Mouse (Mus musculus): Measurements from ENCODE around the gene Gm19402.
"Not testable (repeated sequence)": the region's sequence is repeated elsewhere in the genome, so short reads cannot be mapped to it uniquely, and the experiment has no call there.

Gene Gm19402

DNA sequence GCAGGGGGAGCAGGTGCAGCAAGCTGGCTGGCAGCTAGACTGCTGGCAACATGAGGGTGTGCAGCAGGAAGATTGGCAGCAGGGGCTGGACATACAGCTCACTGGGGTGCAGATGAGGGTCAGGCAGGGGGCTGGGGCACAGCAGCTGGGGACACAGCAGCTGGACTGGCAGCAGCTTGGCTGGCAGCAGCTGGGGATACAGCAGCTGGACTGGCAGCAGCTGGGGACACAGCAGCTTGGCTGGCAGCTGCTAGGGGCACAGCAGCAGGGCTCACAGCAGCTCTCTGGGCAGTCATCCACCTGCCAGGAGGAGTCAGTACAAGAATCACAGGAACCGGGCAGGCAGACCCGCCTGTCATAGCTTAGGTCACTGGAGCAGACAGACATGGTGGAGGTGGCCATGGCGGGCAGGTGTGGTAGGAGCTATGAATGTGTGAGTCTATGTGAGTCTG is at the start of gene Gm19402:
Gene Gm19402, minus strand, starts transcription at position 402 of the 452 bp plus-strand sequence.
- ATAC-seq (ENCODE audit: insufficient number of reproducible peaks, low FRiP score, low TSS enrichment) = not testable (repeated sequence)

DNA sequence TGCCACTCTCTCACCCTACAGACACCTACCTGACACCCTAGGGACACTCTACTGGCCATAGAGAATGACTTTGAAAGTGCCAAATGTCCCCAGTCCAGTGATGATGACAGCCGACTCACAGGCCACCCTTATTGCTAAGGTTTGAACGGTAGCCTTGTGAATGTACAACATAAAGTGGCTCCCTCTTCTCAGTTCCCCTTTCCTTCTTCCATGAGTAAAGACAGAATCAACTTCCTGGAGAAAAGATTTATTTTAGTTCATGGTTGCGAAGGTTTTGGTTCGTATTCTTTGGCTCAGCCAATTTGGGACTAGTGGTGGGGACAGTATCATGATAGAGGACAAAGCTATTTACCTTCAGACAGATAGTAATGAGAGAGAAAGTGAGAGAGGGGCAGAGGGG is 48.4 kb upstream of the Gm19402 start:
- no peak for ATAC-seq (ENCODE audit: insufficient number of reproducible peaks, low FRiP score, low TSS enrichment)

DNA sequence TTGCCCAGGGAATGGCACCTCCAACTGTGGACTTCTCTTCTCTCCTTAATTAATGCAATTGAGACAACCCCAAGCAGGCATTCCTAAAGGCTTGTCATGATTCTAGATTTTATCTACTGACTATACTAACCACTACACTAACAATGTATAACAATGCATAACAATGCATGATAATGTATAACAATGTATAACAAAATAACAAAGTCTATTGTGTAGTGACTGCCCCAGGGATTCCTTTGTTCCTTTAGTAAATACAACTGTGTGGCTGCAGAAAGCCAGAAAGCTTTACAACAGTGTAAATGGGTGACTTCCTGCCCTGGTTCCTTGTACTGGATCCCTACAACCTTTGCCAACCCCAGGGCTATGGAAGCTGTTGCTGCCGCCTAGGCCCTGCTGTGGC is 45.4 kb upstream of the Gm19402 start:
- no peak for ATAC-seq (ENCODE audit: insufficient number of reproducible peaks, low FRiP score, low TSS enrichment)

DNA sequence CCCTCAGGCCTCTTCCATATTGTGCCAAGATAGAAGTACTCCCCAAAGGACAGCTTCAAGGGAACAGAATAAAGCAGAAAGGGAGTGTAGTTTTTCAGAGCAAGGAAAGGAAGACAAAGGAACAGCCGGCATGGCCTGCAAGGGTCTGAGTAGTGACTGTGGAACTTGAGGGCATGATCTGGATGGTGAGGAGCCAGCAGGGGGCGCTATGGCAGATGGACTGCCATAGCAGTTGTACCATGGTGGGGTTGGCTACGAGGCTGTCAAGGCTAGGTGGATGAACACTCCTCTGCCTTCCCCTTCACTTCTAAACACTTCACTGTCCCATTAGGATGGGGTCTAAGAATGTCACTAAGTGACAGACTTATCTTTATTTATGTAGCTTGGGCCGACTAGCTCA is 38.7 kb upstream of the Gm19402 start:
- ATAC-seq (ENCODE audit: insufficient number of reproducible peaks, low FRiP score, low TSS enrichment) = no peak

DNA sequence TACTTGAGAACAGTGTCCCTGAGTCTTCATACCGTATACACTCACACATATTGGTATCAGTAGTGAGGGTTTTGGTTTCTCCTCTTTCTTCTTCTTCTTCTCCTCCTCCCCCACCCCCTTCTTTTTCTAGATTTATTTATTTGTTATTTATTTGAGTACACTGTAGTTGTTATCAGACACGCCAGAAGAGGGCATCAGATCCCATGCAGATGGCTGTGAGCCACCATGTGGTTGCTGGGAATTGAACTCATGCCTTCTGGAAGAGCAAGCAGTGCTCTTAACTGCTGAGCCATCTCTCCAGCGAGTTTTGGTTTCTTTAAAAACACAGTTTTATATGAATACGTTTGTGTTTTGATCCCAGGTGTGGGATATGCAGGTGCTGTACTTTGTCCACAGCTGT is 37.7 kb upstream of the Gm19402 start:
- ATAC-seq (ENCODE audit: insufficient number of reproducible peaks, low FRiP score, low TSS enrichment) = no peak

DNA sequence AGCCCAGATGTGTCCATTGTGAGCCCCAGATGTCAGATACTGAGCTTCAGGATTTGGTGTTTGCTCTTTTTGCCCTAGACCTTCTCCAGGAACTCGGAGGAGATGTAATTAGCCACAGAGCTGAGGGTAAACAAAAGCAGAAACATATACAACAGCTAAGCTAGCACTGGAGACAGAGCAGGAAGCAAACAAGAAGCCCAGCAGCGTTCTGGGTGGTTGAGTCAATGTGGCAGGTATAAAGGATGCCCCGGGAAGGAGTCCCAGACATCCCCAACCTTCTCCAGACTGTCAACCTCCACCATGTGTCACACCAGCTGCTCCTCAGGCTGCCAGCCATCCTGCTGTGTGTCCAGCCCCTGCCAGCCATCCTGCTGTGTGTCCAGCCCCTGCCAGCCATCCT is 35.6 kb upstream of the Gm19402 start, which contains the start of gene Gm10100:
Gene Gm10100, plus strand, starts transcription at position 301 of the 400 bp plus-strand sequence.
- ATAC-seq (ENCODE audit: insufficient number of reproducible peaks, low FRiP score, low TSS enrichment) = no peak

DNA sequence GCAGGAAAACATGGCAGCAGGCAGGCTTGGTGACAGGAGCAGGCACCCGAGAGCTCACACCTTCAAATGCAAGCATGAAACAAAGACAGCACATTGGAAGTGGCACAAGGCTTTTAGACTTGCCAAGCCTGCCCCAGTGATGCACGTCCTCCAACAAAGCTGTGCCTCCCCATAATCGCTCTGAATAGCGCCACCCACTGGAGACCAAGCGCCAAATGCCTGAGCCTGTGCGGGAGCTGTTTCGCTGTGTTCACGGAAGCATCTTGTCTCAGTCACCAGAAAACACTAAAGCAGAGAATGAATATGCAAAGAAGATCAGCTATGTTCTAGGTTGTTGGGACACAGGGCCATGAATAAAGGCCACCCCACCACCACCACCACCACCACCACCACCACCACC is 34.3 kb upstream of the Gm19402 start:
- no peak for ATAC-seq (ENCODE audit: insufficient number of reproducible peaks, low FRiP score, low TSS enrichment)

DNA sequence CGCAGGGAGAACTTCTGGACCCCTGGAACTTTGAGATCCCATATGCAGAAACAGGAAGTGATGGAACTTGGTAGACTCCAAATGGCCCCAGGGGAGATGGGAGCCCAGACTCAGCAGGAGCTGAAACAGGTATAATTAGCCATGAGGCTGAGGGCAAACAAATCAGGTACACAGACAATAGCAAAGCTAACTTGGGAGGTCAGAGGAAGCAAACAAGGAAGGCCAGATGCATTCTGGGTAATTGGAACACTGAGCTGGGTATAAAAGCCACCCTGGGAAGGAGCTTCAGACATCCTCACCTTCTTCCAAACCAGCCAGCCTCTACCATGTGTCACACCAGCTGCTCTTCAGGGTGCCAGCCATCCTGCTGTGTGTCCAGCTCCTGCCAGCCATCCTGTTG is 29.7 kb upstream of the Gm19402 start, which contains the start of gene Krtap12-1:
Gene Krtap12-1, plus strand, starts transcription at position 301 of the 400 bp plus-strand sequence.
- ATAC-seq (ENCODE audit: insufficient number of reproducible peaks, low FRiP score, low TSS enrichment) = not testable (repeated sequence)

DNA sequence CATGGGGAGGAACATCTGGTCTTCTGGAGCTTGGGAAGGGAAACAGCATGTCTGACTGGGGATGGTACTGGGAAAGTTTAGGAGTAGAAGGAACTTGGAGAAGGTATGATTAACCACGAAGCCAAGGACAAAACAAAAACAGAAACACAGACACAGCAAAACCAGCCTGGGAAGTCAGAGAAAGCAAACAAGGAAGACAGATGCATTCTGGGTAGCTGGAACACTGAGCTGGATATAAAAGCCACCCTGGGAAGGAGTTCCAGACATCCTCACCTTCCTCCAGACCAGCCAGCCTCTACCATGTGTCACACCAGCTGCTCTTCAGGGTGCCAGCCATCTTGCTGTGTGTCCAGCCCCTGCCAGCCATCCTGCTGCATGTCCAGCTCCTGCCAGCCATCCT is 24.9 kb upstream of the Gm19402 start, which contains the start of gene Gm10142:
Gene Gm10142, plus strand, starts transcription at position 301 of the 400 bp plus-strand sequence.
- ATAC-seq (ENCODE audit: insufficient number of reproducible peaks, low FRiP score, low TSS enrichment) = no peak

DNA sequence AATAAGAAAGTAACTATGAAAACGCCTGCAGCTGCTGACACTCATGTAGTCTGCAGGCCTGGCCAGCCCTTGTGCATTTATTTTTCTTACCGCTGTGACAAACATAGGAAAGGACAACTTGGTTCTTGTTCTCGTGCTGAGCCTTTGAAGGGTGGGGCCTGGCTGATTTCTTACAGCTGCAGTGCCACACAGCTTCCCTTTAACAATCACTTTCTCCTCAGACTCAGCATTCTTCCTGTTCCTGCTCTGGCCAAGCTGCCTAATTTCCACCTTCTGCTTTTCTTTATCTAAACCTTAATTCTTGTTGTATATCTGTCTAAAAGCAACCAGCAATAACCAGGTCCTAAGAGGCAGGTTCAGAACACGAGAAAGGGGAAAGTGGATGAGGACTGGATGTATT is 23.2 kb upstream of the Gm19402 start:
- no peak for ATAC-seq (ENCODE audit: insufficient number of reproducible peaks, low FRiP score, low TSS enrichment)

DNA sequence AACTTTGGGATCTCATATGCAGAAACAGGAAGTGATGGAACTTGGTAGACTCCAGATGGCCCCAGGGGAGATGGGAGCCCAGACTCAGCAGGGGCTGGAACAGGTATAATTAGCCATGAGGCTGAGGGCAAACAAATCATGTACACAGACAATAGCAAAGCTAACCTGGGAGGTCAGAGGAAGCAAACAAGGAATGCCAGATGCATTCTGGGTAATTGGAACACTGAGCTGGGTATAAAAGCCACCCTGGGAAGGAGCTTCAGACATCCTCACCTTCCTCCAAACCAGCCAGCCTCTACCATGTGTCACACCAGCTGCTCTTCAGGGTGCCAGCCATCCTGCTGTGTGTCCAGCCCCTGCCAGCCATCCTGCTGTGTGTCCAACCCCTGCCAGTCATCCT is 20.6 kb upstream of the Gm19402 start, which contains the start of gene Gm10024:
Gene Gm10024, plus strand, starts transcription at position 301 of the 400 bp plus-strand sequence.
- not testable (repeated sequence) for ATAC-seq (ENCODE audit: insufficient number of reproducible peaks, low FRiP score, low TSS enrichment)

DNA sequence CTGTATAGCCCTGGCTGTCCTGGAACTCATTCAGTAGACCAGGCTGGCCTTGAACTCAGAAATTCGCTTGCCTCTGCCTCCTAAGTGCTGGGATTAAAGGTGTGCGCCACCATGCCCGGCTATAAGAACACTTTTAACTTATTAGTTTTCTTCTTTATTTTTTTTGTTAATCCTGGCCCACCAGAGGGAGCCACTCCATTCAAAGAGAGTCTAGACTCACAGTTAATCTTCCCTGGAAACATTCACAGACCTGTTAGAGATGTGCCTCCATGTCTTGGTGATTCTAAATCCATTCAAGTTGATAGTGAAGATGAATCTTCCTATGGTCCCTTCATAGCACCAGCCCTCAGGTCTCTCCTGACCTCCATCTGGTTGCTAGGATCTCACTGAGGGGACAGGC is 19.3 kb upstream of the Gm19402 start:
- no peak for ATAC-seq (ENCODE audit: insufficient number of reproducible peaks, low FRiP score, low TSS enrichment)

DNA sequence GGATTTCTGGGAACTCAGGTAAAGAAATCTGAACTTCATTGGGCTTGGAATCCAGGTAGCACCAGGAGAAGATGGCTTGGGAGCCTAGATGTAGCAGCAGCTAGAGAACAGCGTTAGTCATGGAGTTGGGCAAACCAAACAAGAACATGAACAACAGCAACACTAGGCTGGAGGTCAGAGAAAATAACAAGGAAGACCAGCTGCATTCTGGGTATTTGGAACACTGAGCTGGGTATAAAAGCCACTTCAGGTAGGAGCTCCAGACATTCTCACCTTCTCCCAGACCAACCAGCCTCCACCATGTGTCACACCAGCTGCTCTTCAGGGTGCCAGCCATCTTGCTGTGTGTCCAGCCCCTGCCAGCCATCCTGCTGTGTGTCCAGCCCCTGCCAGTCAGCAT is 15.8 kb upstream of the Gm19402 start, which contains the start of gene Gm10272:
Gene Gm10272, plus strand, starts transcription at position 301 of the 400 bp plus-strand sequence.
- ATAC-seq (ENCODE audit: insufficient number of reproducible peaks, low FRiP score, low TSS enrichment) = no peak

DNA sequence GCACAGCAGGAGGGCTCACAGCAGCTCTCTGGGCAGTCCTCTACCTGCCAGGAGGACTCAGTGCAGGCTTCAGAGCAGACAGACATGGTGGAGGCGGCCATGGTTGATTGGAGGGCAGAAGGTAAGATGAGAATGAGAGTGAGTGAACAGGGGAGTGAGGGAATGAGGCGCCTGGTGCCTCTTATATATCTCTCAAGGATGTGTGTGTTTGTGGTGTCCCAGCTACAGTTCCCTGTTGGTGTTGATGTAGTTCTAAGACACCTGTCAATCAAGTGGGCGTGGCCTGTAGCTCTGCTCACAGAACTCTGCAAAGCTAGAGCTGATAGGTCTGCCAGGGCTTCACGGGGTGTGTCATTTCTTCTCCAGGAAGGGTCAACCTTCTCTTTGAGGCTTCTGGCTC is 6.6 kb upstream of the Gm19402 start, which contains the start of gene Gm9508:
Gene Gm9508, minus strand, starts transcription at position 101 of the 400 bp plus-strand sequence.
- ATAC-seq (ENCODE audit: insufficient number of reproducible peaks, low FRiP score, low TSS enrichment) = no peak

DNA sequence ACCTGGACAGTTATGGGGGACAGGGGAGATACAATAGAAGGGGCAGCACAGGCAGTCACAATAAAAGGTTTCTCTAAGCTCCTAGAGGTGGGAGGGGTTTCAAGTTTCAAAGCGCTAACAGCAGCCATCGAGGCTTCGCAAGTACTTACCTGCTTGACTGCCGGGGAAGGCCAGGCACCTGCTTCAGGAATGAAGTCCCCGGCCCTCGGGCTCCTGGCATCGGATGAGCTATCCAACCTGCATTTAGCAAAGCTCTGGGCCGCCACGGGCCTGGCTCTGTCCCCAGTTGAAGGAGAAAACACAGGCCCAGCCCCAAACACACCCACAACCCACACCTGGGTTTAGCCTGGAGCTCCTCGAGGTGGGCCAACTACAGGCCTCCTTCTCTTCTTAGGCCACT is 3.5 kb downstream of the Gm19402 start:
- no peak for ATAC-seq (ENCODE audit: insufficient number of reproducible peaks, low FRiP score, low TSS enrichment)

DNA sequence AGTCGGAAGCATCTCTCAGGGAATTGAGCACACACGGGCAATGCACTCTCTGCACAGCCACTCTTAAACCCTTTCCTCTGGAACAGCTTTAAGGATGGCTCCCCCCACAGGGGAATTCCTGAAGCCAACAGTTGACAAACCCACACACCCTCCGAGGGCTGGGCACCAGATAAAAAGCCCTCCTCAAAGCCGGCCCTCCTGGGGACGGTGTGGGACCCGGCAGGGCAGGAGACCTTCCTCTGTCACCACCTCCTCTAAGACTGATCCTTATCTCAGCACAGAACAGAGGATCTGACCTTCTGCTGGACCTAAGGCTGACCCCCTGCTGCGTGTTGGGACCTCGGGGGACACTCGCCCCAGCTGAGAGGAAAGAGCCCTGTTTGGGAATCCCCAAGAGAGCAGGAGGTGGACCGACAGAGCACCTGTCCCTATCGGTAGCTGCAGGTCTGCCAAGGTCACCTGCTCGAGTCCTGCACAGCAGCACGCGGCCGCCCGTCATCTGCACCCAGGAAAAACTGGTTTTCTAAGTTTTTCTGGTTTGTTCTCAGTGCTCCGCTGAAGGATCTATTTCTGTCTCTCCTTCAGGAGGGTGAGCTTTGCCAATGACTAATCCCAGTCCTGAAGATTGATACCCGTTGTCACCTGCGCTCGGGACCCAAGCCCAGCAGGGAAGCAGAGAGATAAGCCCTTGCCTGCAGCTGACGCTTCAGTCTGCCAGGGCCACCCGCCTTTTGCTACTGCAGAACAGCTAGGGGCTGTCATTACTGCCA is 4.5 kb downstream of the Gm19402 start, which contains the start of gene Tspear:
Gene Tspear, plus strand, starts transcription at position 675 of the 770 bp plus-strand sequence.
- ATAC-seq (ENCODE audit: insufficient number of reproducible peaks, low FRiP score, low TSS enrichment) = no peak

DNA sequence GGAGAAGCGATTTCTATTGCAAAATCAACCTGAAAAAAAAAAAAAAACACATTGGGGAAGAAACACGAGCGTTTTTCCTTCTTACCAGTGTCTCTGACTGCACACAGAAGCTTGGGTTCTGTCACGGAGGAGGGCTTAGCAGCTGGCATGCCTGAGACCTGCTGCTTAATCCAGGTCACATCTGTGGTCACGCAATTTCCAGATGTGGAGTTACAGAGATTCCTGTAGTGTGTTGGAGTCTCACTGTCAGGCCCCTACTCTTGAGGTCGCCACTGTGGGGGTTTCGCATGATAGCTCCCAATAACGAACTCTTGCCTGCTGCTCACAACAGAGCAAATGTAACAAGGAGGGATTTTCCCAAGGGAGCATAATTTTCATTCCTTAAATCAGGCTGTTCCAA is 6.4 kb downstream of the Gm19402 start:
- no peak for ATAC-seq (ENCODE audit: insufficient number of reproducible peaks, low FRiP score, low TSS enrichment)

DNA sequence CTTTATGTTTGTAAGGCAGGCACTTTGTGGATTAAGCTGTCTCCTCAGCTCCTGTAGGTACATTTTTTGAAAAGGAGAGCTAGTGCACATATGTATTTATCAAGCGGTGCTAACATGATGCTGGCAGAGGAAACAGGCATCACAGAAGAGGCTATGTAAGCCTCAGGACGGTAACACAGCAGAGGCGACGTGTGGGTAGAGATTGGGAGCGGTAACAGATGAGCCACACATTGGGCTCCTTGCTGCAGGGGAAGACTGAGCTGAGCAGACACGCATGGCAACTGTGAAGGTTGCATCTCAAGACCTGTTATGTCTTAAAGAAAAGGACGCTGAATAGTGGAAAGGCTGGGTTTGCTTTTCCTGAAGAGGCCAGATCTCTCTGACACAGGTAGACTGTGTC is 7.6 kb downstream of the Gm19402 start:
- ATAC-seq (ENCODE audit: insufficient number of reproducible peaks, low FRiP score, low TSS enrichment) = no peak

DNA sequence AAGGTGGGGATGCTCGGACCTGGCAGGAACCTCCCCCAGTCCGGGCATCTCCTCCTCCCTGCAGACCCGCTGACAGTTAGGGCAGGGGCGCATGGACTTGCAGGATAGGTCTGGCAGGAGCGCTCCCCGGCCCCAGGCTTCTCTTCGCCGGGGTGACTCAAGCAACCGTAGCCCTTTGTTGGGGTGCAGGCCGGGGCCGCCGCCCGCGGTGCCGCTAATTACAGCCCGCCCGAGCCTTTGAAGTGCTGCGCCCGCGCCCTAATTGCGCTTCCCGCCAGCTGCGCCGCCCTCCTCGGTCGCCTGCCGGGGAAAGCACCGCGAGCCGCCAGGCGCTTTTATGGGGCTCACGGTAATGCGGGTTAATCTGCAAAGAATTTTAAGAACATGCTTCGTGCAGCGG is 13.0 kb downstream of the Gm19402 start:
- no peak for ATAC-seq (ENCODE audit: insufficient number of reproducible peaks, low FRiP score, low TSS enrichment)

DNA sequence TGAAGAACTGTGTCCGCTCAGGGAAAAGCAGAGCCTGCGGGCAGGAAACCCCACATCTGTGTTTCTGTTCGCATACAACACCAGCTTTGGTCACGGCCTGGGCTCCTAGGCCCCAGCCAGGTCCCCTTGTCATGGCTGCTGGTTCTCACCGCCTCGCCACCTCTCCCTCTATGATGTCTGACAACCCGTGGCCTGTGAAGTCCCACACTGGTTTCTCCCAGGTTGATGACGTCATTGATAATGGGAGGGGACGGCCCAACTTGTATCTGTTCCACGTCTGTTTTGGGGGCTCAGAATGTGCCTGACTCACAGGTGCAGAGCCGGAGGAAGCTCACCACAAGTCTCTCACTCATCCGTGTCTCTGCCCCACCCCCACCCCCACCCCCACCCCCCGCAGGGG is 16.8 kb downstream of the Gm19402 start:
- ATAC-seq (ENCODE audit: insufficient number of reproducible peaks, low FRiP score, low TSS enrichment) = no peak

DNA sequence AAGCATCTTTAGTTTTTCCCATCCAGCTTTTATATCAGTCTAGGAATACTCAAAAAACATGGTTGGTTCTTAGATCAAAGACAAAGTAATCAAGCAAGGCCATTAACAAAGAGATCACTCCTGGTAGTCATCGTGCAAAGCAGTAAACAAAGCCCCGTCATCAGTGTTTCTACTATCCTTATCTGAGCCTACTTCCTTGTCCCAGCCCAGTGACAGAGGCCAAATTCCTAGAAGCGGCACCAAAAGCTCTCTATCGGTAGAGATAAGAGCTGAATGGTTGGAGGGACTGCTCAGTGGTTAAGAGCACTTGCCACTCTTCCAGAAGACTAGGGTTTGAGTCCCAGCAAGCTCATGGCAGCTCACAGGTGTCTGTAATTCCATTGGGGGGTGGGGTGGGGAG is 19.0 kb downstream of the Gm19402 start:
- no peak for ATAC-seq (ENCODE audit: insufficient number of reproducible peaks, low FRiP score, low TSS enrichment)

DNA sequence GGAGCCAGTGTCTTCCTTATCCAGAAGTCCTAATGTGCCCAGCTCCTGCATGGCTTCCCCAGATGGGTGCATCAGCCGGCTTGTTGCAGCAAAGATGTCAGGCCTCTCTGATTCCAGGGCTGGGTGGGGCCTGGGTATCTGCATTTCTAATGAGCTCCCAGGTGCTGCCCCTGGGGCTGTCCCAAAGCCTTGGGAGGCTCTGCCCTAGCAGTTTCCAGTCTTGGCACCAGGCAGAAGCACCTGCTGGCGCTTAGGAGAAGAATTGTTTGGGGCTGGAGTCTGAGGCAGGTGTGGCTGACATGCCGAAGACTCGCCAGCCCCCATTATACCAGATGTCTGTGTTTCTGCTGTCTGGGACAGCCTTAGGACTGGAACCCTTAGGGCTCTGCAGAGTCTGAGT is 19.8 kb downstream of the Gm19402 start:
- no peak for ATAC-seq (ENCODE audit: insufficient number of reproducible peaks, low FRiP score, low TSS enrichment)
